Mouse (Mus musculus): ENCODE results near the gene Pola2.

Pola2 gene

GRCm38 (mm10) chr19:5893282-5894001 lies 70.6 kb downstream of the Pola2 start:
- no peak for DNase-seq

GRCm38 (mm10) chr19:5892735-5893134 lies 71.3 kb downstream of the Pola2 start:
- DNase-seq: no peak

- DNase-seq: no peak
Measured at GRCm38 (mm10) chr19:5892262-5892661, 71.7 kb downstream of the Pola2 start.

GRCm38 (mm10) chr19:5891521-5892258 lies 72.3 kb downstream of the Pola2 start:
- DNase-seq: no peak
